ENCODE assay signal across 8 mouse cellular contexts in genomic region chr7:13024805-13025204, GRCm38 (mm10). TPM values are rescaled to one million over a fixed set of nuclear protein-coding genes. Genes with fewer than 3 reads are reported as not detected.
DNase-seq lines count a peak whose midpoint lies in the region; ATAC-seq and TF ChIP-seq lines count a peak whose summit lies in the region.

No protein-coding gene starts in this region.

- TF ChIP-seq CTCF in testis, adult 2 months (IDR thresholded peaks at IDR 0.05; ENCODE audit: control insufficient read depth, insufficient read depth, insufficient replicate concordance, low read depth, low read length): no peak

- 2% methylated on average over 42 of the region's 44 CpGs for WGBS in heart, embryonic 13.5 days
- under 1% methylated on average over 29 of the region's 44 CpGs for WGBS in liver, embryonic 15.5 days (ENCODE audit: insufficient replicate concordance)
- under 1% methylated on average over 44 of the region's 44 CpGs for WGBS in neural tube, embryonic 12.5 days

- H3K9me3 ChIP-seq in heart, embryonic 13.5 days: no peaks in the 10 kb centered on the region
- no peaks in the 10 kb centered on the region for H3K9me3 ChIP-seq in liver, embryonic 15.5 days (replicated peaks)
- no peaks in the 10 kb centered on the region for H3K9me3 ChIP-seq in neural tube, embryonic 12.5 days

- peaks cover 46% of the 10 kb centered on the region for H3K36me3 ChIP-seq in heart, embryonic 13.5 days
- peaks cover 46% of the 10 kb centered on the region for H3K36me3 ChIP-seq in liver, embryonic 15.5 days (replicated peaks)
- H3K36me3 ChIP-seq in neural tube, embryonic 12.5 days: peaks cover 44% of the 10 kb centered on the region
- peaks cover 11% of the 10 kb centered on the region for H3K36me3 ChIP-seq in testis, adult 2 months (ENCODE audit: control insufficient read depth, insufficient read depth, low read length)

- ATAC-seq in erythroblast, adult 5-6 weeks (replicated peaks; ENCODE audit: low FRiP score, poor library complexity, severe bottlenecking): 0 out of 2 replicates have a peak, but pooled peaks have one; percentile 18
- ATAC-seq in heart, embryonic 13.5 days (ENCODE audit: extremely low read depth, insufficient number of reproducible peaks, low FRiP score, low TSS enrichment): peak; percentile 54
- peak; percentile 45 for ATAC-seq in liver, embryonic 15.5 days (ENCODE audit: insufficient read depth)
- ATAC-seq in neural tube, embryonic 12.5 days (ENCODE audit: low FRiP score, low read depth): peak; percentile 69

- H3K4me2 ChIP-seq in heart, embryonic 13.5 days: peak overlapping the region; percentile 93
- peak overlapping the region; percentile 98 for H3K4me2 ChIP-seq in liver, embryonic 15.5 days
- peak overlapping the region; percentile 92 for H3K4me2 ChIP-seq in neural tube, embryonic 12.5 days (replicated peaks)

- no peaks in the 10 kb centered on the region for H3K27me3 ChIP-seq in heart, embryonic 13.5 days (replicated peaks)
- no peaks in the 10 kb centered on the region for H3K27me3 ChIP-seq in liver, embryonic 15.5 days
- no peaks in the 10 kb centered on the region for H3K27me3 ChIP-seq in neural tube, embryonic 12.5 days (replicated peaks)
- H3K27me3 ChIP-seq in testis, adult 2 months (ENCODE audit: control insufficient read depth, insufficient read depth, low read length): no peaks in the 10 kb centered on the region

- peak overlapping the region; percentile 100 for H3K27ac ChIP-seq in heart, embryonic 13.5 days (replicated peaks)
- peak overlapping the region; percentile 98 for H3K27ac ChIP-seq in liver, embryonic 15.5 days (replicated peaks)
- peak overlapping the region; percentile 98 for H3K27ac ChIP-seq in neural tube, embryonic 12.5 days
- H3K27ac ChIP-seq in testis, adult 2 months (ENCODE audit: control insufficient read depth, insufficient read depth, low read depth, low read length): peak overlapping the region; percentile 100

- peak overlapping the region; percentile 97 for H3K4me3 ChIP-seq in heart, embryonic 13.5 days
- H3K4me3 ChIP-seq in liver, embryonic 15.5 days (replicated peaks): peak overlapping the region; percentile 89
- H3K4me3 ChIP-seq in neural tube, embryonic 12.5 days: peak overlapping the region; percentile 95
- H3K4me3 ChIP-seq in testis, adult 2 months (ENCODE audit: control insufficient read depth, low read depth, low read length): peak overlapping the region; percentile 97

- DNase-seq in A20 (ENCODE audit: low read depth, low spot score): peak; percentile 88
- peak; percentile 79 to 89 for DNase-seq in adrenal gland, postnatal 36 days
- peak; percentile 89 for DNase-seq in kidney, postnatal 10 days

- peaks cover 28% of the 10 kb centered on the region for H3K4me1 ChIP-seq in heart, embryonic 13.5 days
- peaks cover 43% of the 10 kb centered on the region for H3K4me1 ChIP-seq in liver, embryonic 15.5 days (replicated peaks)
- peaks cover 21% of the 10 kb centered on the region for H3K4me1 ChIP-seq in neural tube, embryonic 12.5 days
- peaks cover 5% of the 10 kb centered on the region for H3K4me1 ChIP-seq in testis, adult 2 months (ENCODE audit: control insufficient read depth, insufficient read depth, low read length)

- TF ChIP-seq POLR2A in testis, adult 2 months (IDR thresholded peaks at IDR 0.05; ENCODE audit: control insufficient read depth, low read depth, low read length): peak; percentile 31; the same call in 1 of the 2 replicates

- H3K9ac ChIP-seq in heart, embryonic 13.5 days: peak overlapping the region; percentile 99
- H3K9ac ChIP-seq in liver, embryonic 15.5 days: peak overlapping the region; percentile 85
- peak overlapping the region; percentile 92 for H3K9ac ChIP-seq in neural tube, embryonic 12.5 days

RNA-seq across cellular contexts. Expression of gene Chmp2a, which starts 9.8 kb away (rescaled TPM):
- total RNA-seq in adrenal gland, postnatal 36 days (2021): 100 to 1,000 TPM; 178 to 225 TPM
- 97.4 and 99.3 TPM in 2 replicates for total RNA-seq in erythroblast, adult 5-6 weeks (2015; ENCODE audit: low replicate concordance)
- 144 and 170 TPM in 2 replicates for total RNA-seq in erythroblast, adult 5-6 weeks (2017; ENCODE audit: low replicate concordance)
- 126 and 138 TPM in 2 replicates for polyA plus RNA-seq in heart, embryonic 13.5 days (2015; fragmentation: Nextera tagmentation; extraction: Ambion mirVana)
- polyA plus RNA-seq in liver, embryonic 15.5 days (2015; fragmentation: Nextera tagmentation; extraction: Ambion mirVana): 118 and 120 TPM in 2 replicates
- 150 and 151 TPM in 2 replicates for polyA plus RNA-seq in neural tube, embryonic 12.5 days (2016; fragmentation: Nextera tagmentation; extraction: Ambion mirVana)
- polyA plus RNA-seq in testis, adult 2 months (2012; rRNA removed): 107 and 115 TPM in 2 replicates

RNA-seq across cellular contexts. Expression of gene Ube2m, which starts 13.3 kb away (rescaled TPM):
- total RNA-seq in adrenal gland, postnatal 36 days (2021): 100 to 1,000 TPM; 173 to 178 TPM
- total RNA-seq in erythroblast, adult 5-6 weeks (2015; ENCODE audit: low replicate concordance): 45.0 and 92.0 TPM in 2 replicates
- total RNA-seq in erythroblast, adult 5-6 weeks (2017; ENCODE audit: low replicate concordance): 32.8 and 112 TPM in 2 replicates
- polyA plus RNA-seq in heart, embryonic 13.5 days (2015; fragmentation: Nextera tagmentation; extraction: Ambion mirVana): 82.3 and 93.6 TPM in 2 replicates
- 64.5 and 72.3 TPM in 2 replicates for polyA plus RNA-seq in liver, embryonic 15.5 days (2015; fragmentation: Nextera tagmentation; extraction: Ambion mirVana)
- polyA plus RNA-seq in neural tube, embryonic 12.5 days (2016; fragmentation: Nextera tagmentation; extraction: Ambion mirVana): 206 and 215 TPM in 2 replicates
- 377 and 399 TPM in 2 replicates for polyA plus RNA-seq in testis, adult 2 months (2012; rRNA removed)

RNA-seq across cellular contexts. Expression of gene Zbtb45, which starts 15.0 kb away (rescaled TPM):
- 10 to 100 TPM; 11.7 to 13.6 TPM for total RNA-seq in adrenal gland, postnatal 36 days (2021)
- 2.7 and 8.2 TPM in 2 replicates for total RNA-seq in erythroblast, adult 5-6 weeks (2015; ENCODE audit: low replicate concordance)
- 21.2 and 23.4 TPM in 2 replicates for total RNA-seq in erythroblast, adult 5-6 weeks (2017; ENCODE audit: low replicate concordance)
- 15.1 and 16.9 TPM in 2 replicates for polyA plus RNA-seq in heart, embryonic 13.5 days (2015; fragmentation: Nextera tagmentation; extraction: Ambion mirVana)
- 11.8 and 13.3 TPM in 2 replicates for polyA plus RNA-seq in liver, embryonic 15.5 days (2015; fragmentation: Nextera tagmentation; extraction: Ambion mirVana)
- 31.8 and 39.9 TPM in 2 replicates for polyA plus RNA-seq in neural tube, embryonic 12.5 days (2016; fragmentation: Nextera tagmentation; extraction: Ambion mirVana)
- 4.3 and 5.6 TPM in 2 replicates for polyA plus RNA-seq in testis, adult 2 months (2012; rRNA removed)

RNA-seq across cellular contexts. Expression of gene Trim28, which starts 25.9 kb away (rescaled TPM):
- 100 to 1,000 TPM; 221 to 229 TPM for total RNA-seq in adrenal gland, postnatal 36 days (2021)
- 209 and 235 TPM in 2 replicates for total RNA-seq in erythroblast, adult 5-6 weeks (2015; ENCODE audit: low replicate concordance)
- 226 and 257 TPM in 2 replicates for total RNA-seq in erythroblast, adult 5-6 weeks (2017; ENCODE audit: low replicate concordance)
- 155 and 165 TPM in 2 replicates for polyA plus RNA-seq in heart, embryonic 13.5 days (2015; fragmentation: Nextera tagmentation; extraction: Ambion mirVana)
- 75.3 and 89.4 TPM in 2 replicates for polyA plus RNA-seq in liver, embryonic 15.5 days (2015; fragmentation: Nextera tagmentation; extraction: Ambion mirVana)
- 382 and 393 TPM in 2 replicates for polyA plus RNA-seq in neural tube, embryonic 12.5 days (2016; fragmentation: Nextera tagmentation; extraction: Ambion mirVana)
- 507 and 516 TPM in 2 replicates for polyA plus RNA-seq in testis, adult 2 months (2012; rRNA removed)

RNA-seq across cellular contexts. Expression of gene Slc27a5, which starts 26.8 kb away (rescaled TPM):
- under 1 TPM in 1 of 2 experiments, not detected in 1; 0.20 TPM for total RNA-seq in adrenal gland, postnatal 36 days (2021)
- total RNA-seq in erythroblast, adult 5-6 weeks (2015; ENCODE audit: low replicate concordance): not detected in 2 replicates
- not detected in 2 replicates for total RNA-seq in erythroblast, adult 5-6 weeks (2017; ENCODE audit: low replicate concordance)
- polyA plus RNA-seq in heart, embryonic 13.5 days (2015; fragmentation: Nextera tagmentation; extraction: Ambion mirVana): 0.11 and 0.14 TPM in 2 replicates
- 17.2 and 22.1 TPM in 2 replicates for polyA plus RNA-seq in liver, embryonic 15.5 days (2015; fragmentation: Nextera tagmentation; extraction: Ambion mirVana)
- polyA plus RNA-seq in neural tube, embryonic 12.5 days (2016; fragmentation: Nextera tagmentation; extraction: Ambion mirVana): 0.33 and 0.46 TPM in 2 replicates
- polyA plus RNA-seq in testis, adult 2 months (2012; rRNA removed): 0.06 and 0.14 TPM in 2 replicates

Comparison
In these comparisons a context has a peak if more than half of its experiments do, and no peak if none do; other contexts are left out.
1. Peak in every context shown above with its lines: DNase-seq, ATAC-seq, H3K4me3 ChIP-seq and H3K27ac ChIP-seq.
2. ATAC-seq: peak in every context shown above with its lines; median percentile 69 in neural tube, embryonic 12.5 days; 54 in heart, embryonic 13.5 days; 45 in liver, embryonic 15.5 days; 18 in erythroblast, adult 5-6 weeks.